In genomic region chr19:36793450-36793849, GRCm38 (mm10) we compare ENCODE assay signal across 24 mouse cellular contexts. TPM values are rescaled to one million over a fixed set of nuclear protein-coding genes. Genes with fewer than 3 reads are reported as not detected.
"Had no signal": no experiment of that assay in that cellular context is flagged by ENCODE, and none has a peak within 500 bp of the region (broad histone marks: within the 10 kb centered on the region; RNA-seq: fewer than 3 reads in every experiment).

No protein-coding gene starts in this region.

- H3K4me1 ChIP-seq: megakaryocyte, embryonic 14.5 days; midbrain, embryonic 13.5 days had no signal

- DNase-seq: kidney, adult 8-10 months; kidney, postnatal 10 days; kidney, postnatal 36 days; left cerebral cortex, postnatal 4 days; liver, postnatal 0 days; retina, postnatal 1 day; right cerebral cortex, postnatal 25 days; spleen, adult 18-20 months; thymus, postnatal 25 days had no signal

- H3K4me3 ChIP-seq: kidney, embryonic 15.5 days; limb, embryonic 12.5 days; limb, embryonic 15.5 days; megakaryocyte, embryonic 14.5 days; midbrain, embryonic 10.5 days; midbrain, embryonic 13.5 days; myocyte; neural tube, embryonic 13.5 days; stomach, embryonic 15.5 days had no signal

- H3K4me2 ChIP-seq: kidney, embryonic 15.5 days; limb, embryonic 12.5 days; limb, embryonic 15.5 days; liver, embryonic 11.5 days; midbrain, embryonic 13.5 days; neural tube, embryonic 13.5 days; stomach, embryonic 15.5 days had no signal

- ATAC-seq: intestine, postnatal 0 days; liver, postnatal 0 days; midbrain, embryonic 13.5 days; midbrain, embryonic 16.5 days had no signal

- H3K9ac ChIP-seq: kidney, embryonic 15.5 days; limb, embryonic 12.5 days; limb, embryonic 15.5 days; liver, embryonic 14.5 days; liver, postnatal 0 days; midbrain, embryonic 13.5 days; neural tube, embryonic 13.5 days; stomach, embryonic 15.5 days had no signal

- H3K27me3 ChIP-seq: kidney, embryonic 15.5 days; limb, embryonic 12.5 days; limb, embryonic 15.5 days; midbrain, embryonic 13.5 days; neural tube, embryonic 13.5 days; stomach, embryonic 15.5 days had no signal

- H3K9me3 ChIP-seq: kidney, embryonic 15.5 days; limb, embryonic 12.5 days; limb, embryonic 15.5 days; megakaryocyte, embryonic 14.5 days; midbrain, embryonic 10.5 days; midbrain, embryonic 13.5 days; neural tube, embryonic 13.5 days; stomach, embryonic 15.5 days had no signal

- H3K27ac ChIP-seq: limb, embryonic 12.5 days; limb, embryonic 15.5 days; liver, embryonic 14.5 days; midbrain, embryonic 10.5 days; midbrain, embryonic 13.5 days; neural tube, embryonic 13.5 days; stomach, embryonic 15.5 days had no signal

- H3K36me3 ChIP-seq: kidney, embryonic 15.5 days; limb, embryonic 12.5 days; limb, embryonic 15.5 days; midbrain, embryonic 10.5 days; midbrain, embryonic 13.5 days; neural tube, embryonic 13.5 days; stomach, embryonic 15.5 days had no signal

RNA-seq across cellular contexts. Expression of gene Ppp1r3c, which starts 57.0 kb away (rescaled TPM):
- total RNA-seq: monocyte, adult 5-6 weeks; neutrophil, adult 5-6 weeks had no signal
- polyA plus RNA-seq: myocyte had no signal
